Mouse (Mus musculus) neural tube, embryonic 13.5 days (tissue): ENCODE results near the gene Swap70. TPM values are rescaled to one million over a fixed set of nuclear protein-coding genes. Genes with fewer than 3 reads are reported as not detected.
"Not testable (repeated sequence)": the region's sequence is repeated elsewhere in the genome, so short reads cannot be mapped to it uniquely, and the experiment has no call there.

Experiments
- ATAC-seq: fragments of 200-750 bp; cut with Nextera tagmentation; 2 replicates; pipeline ENCODE4 v1.8.0; 2017; ENCODE audit warnings: low read depth, mild to moderate bottlenecking, moderate TSS enrichment, moderate library complexity
- H3K27ac ChIP-seq: fragments of 300-500 bp; sonication (generic); replicated peaks from 2 replicates; pipeline ENCODE4 v1.5.1; 2015; ENCODE audit warnings: moderate library complexity, mild to moderate bottlenecking, inconsistent platforms
- H3K27me3 ChIP-seq: fragments of 300-500 bp; sonication (generic); 2 replicates; pipeline ENCODE4 v1.6.1; 2015; ENCODE audit warnings: mild to moderate bottlenecking, inconsistent platforms
- H3K36me3 ChIP-seq: fragments of 300-500 bp; sonication (generic); 2 replicates; pipeline ENCODE4 v1.6.1; 2015; ENCODE audit warnings: mild to moderate bottlenecking, inconsistent platforms
- H3K4me1 ChIP-seq: fragments of 300-500 bp; sonication (generic); replicated peaks from 2 replicates; pipeline ENCODE4 v1.6.1; 2015; ENCODE audit warnings: inconsistent platforms
- H3K4me2 ChIP-seq: fragments of 300-500 bp; sonication (generic); 2 replicates; pipeline ENCODE4 v1.6.1; 2015; ENCODE audit warnings: inconsistent platforms, mild to moderate bottlenecking, moderate library complexity
- H3K4me3 ChIP-seq: fragments of 300-500 bp; sonication (generic); 2 replicates; pipeline ENCODE4 v1.5.1; 2015; ENCODE audit warnings: mild to moderate bottlenecking, inconsistent platforms
- H3K9ac ChIP-seq: fragments of 300-500 bp; sonication (generic); 2 replicates; pipeline ENCODE4 v1.6.1; 2015; ENCODE audit warnings: moderate library complexity, mild to moderate bottlenecking, inconsistent platforms
- H3K9me3 ChIP-seq: fragments of 300-500 bp; sonication (generic); 2 replicates; pipeline ENCODE4 v1.6.1; 2016; ENCODE audit warnings: inconsistent platforms
- WGBS: fragments of 180-500 bp; shearing (Covaris S2); methylation state at CpG from one replicate; pipeline ENCODE4 v1.1.7; 2015; 5-methylcytosine and 5-hydroxymethylcytosine counted together
- polyA plus RNA-seq: library from polyadenylated mRNA; unstranded; fragments of >200 nt; fragmentation: Nextera tagmentation; extraction: Ambion mirVana; gene quantifications from 2 replicates; pipeline ENCODE4 v1.2.1, GENCODE M21; 2015

Gene Swap70
- polyA plus RNA-seq, 1 experiment from 2014 or later = 10.4 TPM

GRCm38 (mm10) chr7:110211025-110211424 is 10.5 kb upstream of the Swap70 start:
- no peaks in the 10 kb centered on the region for H3K36me3 ChIP-seq
- H3K27ac ChIP-seq = no peak overlapping the region
- H3K4me2 ChIP-seq = no peak overlapping the region
- H3K4me3 ChIP-seq = no peak overlapping the region
- no peak overlapping the region for H3K9ac ChIP-seq
- 77% methylated on average over 3 of the region's 3 CpGs for WGBS
- no peaks in the 10 kb centered on the region for H3K4me1 ChIP-seq
- peaks cover 21% of the 10 kb centered on the region for H3K9me3 ChIP-seq
- no peaks in the 10 kb centered on the region for H3K27me3 ChIP-seq
- no peak for ATAC-seq

- H3K4me3 ChIP-seq = no peak overlapping the region
- H3K9ac ChIP-seq = no peak overlapping the region
- H3K27ac ChIP-seq = no peak overlapping the region
- no peak overlapping the region for H3K4me2 ChIP-seq
- no peaks in the 10 kb centered on the region for H3K4me1 ChIP-seq
- no peak for ATAC-seq
- no peaks in the 10 kb centered on the region for H3K27me3 ChIP-seq
- H3K9me3 ChIP-seq = no peaks in the 10 kb centered on the region
- WGBS = 81% methylated on average over 3 of the region's 3 CpGs
- no peaks in the 10 kb centered on the region for H3K36me3 ChIP-seq
Measured at GRCm38 (mm10) chr7:110214882-110215281, 6.6 kb upstream of the Swap70 start.

- Histone ChIP-seq H3K4me1 (peaks cover 5% of the 10 kb centered on the region; the same call in 1 of the 2 replicates), H3K27ac (no peak overlapping the region; the same call in 1 of the 2 replicates), H3K36me3 (0 out of 2 replicates have a peak, but pooled peaks cover 3% of the 10 kb centered on the region), H3K4me3 (peak overlapping the region; percentile 60), H3K9ac (peak overlapping the region; percentile 77), H3K9me3 (no peaks in the 10 kb centered on the region), H3K4me2 (peak overlapping the region; percentile 91), H3K27me3 (peaks cover 8% of the 10 kb centered on the region)
- peak; percentile 56 for ATAC-seq
- 24% methylated on average over 8 of the region's 8 CpGs for WGBS
Measured at GRCm38 (mm10) chr7:110221051-110221585, 393 bp upstream of the Swap70 start.

- Histone ChIP-seq H3K9ac (no peak overlapping the region), H3K4me3 (peak overlapping the region; percentile 60), H3K4me1 (peaks cover 5% of the 10 kb centered on the region; the same call in 1 of the 2 replicates), H3K27ac (no peak overlapping the region), H3K36me3 (0 out of 2 replicates have a peak, but pooled peaks cover 3% of the 10 kb centered on the region), H3K27me3 (peaks cover 8% of the 10 kb centered on the region), H3K4me2 (peak overlapping the region; percentile 91), H3K9me3 (no peaks in the 10 kb centered on the region)
- ATAC-seq = no peak
- WGBS = 16% methylated on average over 12 of the region's 12 CpGs
Measured at GRCm38 (mm10) chr7:110222583-110223182, 1.2 kb downstream of the Swap70 start.

- Histone ChIP-seq H3K4me3 (no peak overlapping the region), H3K27me3 (peaks cover 8% of the 10 kb centered on the region), H3K27ac (no peak overlapping the region), H3K36me3 (0 out of 2 replicates have a peak, but pooled peaks cover 3% of the 10 kb centered on the region), H3K9me3 (no peaks in the 10 kb centered on the region), H3K4me2 (no peak overlapping the region), H3K9ac (no peak overlapping the region), H3K4me1 (peaks cover 5% of the 10 kb centered on the region; the same call in 1 of the 2 replicates)
- 83% methylated on average over 2 of the region's 2 CpGs for WGBS
- ATAC-seq = no peak
Measured at GRCm38 (mm10) chr7:110223727-110224510, 2.4 kb downstream of the Swap70 start.

GRCm38 (mm10) chr7:110226484-110226883 is 5.0 kb downstream of the Swap70 start:
- no peak for ATAC-seq
- no peak overlapping the region for H3K27ac ChIP-seq
- 94% methylated on average over 5 of the region's 5 CpGs for WGBS
- no peak overlapping the region for H3K4me2 ChIP-seq
- H3K4me3 ChIP-seq = no peak overlapping the region
- H3K9me3 ChIP-seq = no peaks in the 10 kb centered on the region
- 0 out of 2 replicates have a peak, but pooled peaks cover 3% of the 10 kb centered on the region for H3K36me3 ChIP-seq
- H3K27me3 ChIP-seq = peaks cover 8% of the 10 kb centered on the region
- peaks cover 5% of the 10 kb centered on the region; the same call in 1 of the 2 replicates for H3K4me1 ChIP-seq
- H3K9ac ChIP-seq = no peak overlapping the region

- 59% methylated on average over 6 of the region's 6 CpGs for WGBS
- no peak for ATAC-seq
- H3K4me2 ChIP-seq = no peak overlapping the region
- no peaks in the 10 kb centered on the region for H3K9me3 ChIP-seq
- H3K36me3 ChIP-seq = 0 out of 2 replicates have a peak, but pooled peaks cover 3% of the 10 kb centered on the region
- H3K27ac ChIP-seq = no peak overlapping the region
- H3K9ac ChIP-seq = no peak overlapping the region
- no peaks in the 10 kb centered on the region for H3K4me1 ChIP-seq
- no peak overlapping the region for H3K4me3 ChIP-seq
- H3K27me3 ChIP-seq = no peaks in the 10 kb centered on the region
Measured at GRCm38 (mm10) chr7:110229967-110230366, 8.5 kb downstream of the Swap70 start.

GRCm38 (mm10) chr7:110231127-110231526 is 9.6 kb downstream of the Swap70 start:
- not testable (repeated sequence) for ATAC-seq, H3K4me3 ChIP-seq, H3K4me1 ChIP-seq, H3K27ac ChIP-seq, H3K27me3 ChIP-seq, H3K9ac ChIP-seq, H3K36me3 ChIP-seq, H3K4me2 ChIP-seq, H3K9me3 ChIP-seq
- 96% methylated on average over 9 of the region's 10 CpGs for WGBS

- no peaks in the 10 kb centered on the region for H3K36me3 ChIP-seq
- no peaks in the 10 kb centered on the region for H3K27me3 ChIP-seq
- 83% methylated on average over 4 of the region's 4 CpGs for WGBS
- no peak overlapping the region for H3K27ac ChIP-seq
- no peak overlapping the region for H3K4me2 ChIP-seq
- H3K4me1 ChIP-seq = peaks cover 17% of the 10 kb centered on the region; the same call in 1 of the 2 replicates
- no peak overlapping the region for H3K9ac ChIP-seq
- H3K9me3 ChIP-seq = no peaks in the 10 kb centered on the region
- no peak overlapping the region for H3K4me3 ChIP-seq
- ATAC-seq = no peak
Measured at GRCm38 (mm10) chr7:110236085-110236484, 14.6 kb downstream of the Swap70 start.

GRCm38 (mm10) chr7:110237451-110237836 is 15.9 kb downstream of the Swap70 start:
- no peak for ATAC-seq
- Histone ChIP-seq H3K36me3 (no peaks in the 10 kb centered on the region), H3K9ac (no peak overlapping the region), H3K4me1 (peaks cover 17% of the 10 kb centered on the region; the same call in 1 of the 2 replicates), H3K9me3 (no peaks in the 10 kb centered on the region), H3K27ac (peak overlapping the region; percentile 70), H3K27me3 (no peaks in the 10 kb centered on the region), H3K4me2 (no peak overlapping the region), H3K4me3 (no peak overlapping the region)
- WGBS = 42% methylated on average over 3 of the region's 3 CpGs

GRCm38 (mm10) chr7:110237837-110238451 is 16.4 kb downstream of the Swap70 start:
- Histone ChIP-seq H3K36me3 (no peaks in the 10 kb centered on the region), H3K27me3 (no peaks in the 10 kb centered on the region), H3K4me1 (peaks cover 17% of the 10 kb centered on the region; the same call in 1 of the 2 replicates), H3K9me3 (no peaks in the 10 kb centered on the region), H3K4me3 (no peak overlapping the region), H3K9ac (no peak overlapping the region), H3K27ac (peak overlapping the region; percentile 70), H3K4me2 (no peak overlapping the region)
- ATAC-seq = peak; percentile 59
- WGBS = 32% methylated on average over 2 of the region's 2 CpGs

GRCm38 (mm10) chr7:110239590-110239989 is 18.1 kb downstream of the Swap70 start:
- H3K9me3 ChIP-seq = no peaks in the 10 kb centered on the region
- H3K36me3 ChIP-seq = no peaks in the 10 kb centered on the region
- no peak overlapping the region for H3K4me3 ChIP-seq
- no peaks in the 10 kb centered on the region for H3K27me3 ChIP-seq
- no peak overlapping the region for H3K4me2 ChIP-seq
- H3K9ac ChIP-seq = no peak overlapping the region
- H3K4me1 ChIP-seq = peaks cover 17% of the 10 kb centered on the region; the same call in 1 of the 2 replicates
- 72% methylated on average over 4 of the region's 4 CpGs for WGBS
- ATAC-seq = no peak
- no peak overlapping the region for H3K27ac ChIP-seq
